Mouse (Mus musculus) CD4-positive naive resting alpha-beta T cell, adult 57 days (primary cell): ENCODE results near the gene Sp8. TPM values are rescaled to one million over a fixed set of nuclear protein-coding genes. Genes with fewer than 3 reads are reported as not detected.

ENCODE experiments used
- total RNA-seq: library from RNA; stranded (reverse); gene quantifications from one replicate; pipeline ENCODE4 v1.2.4, GENCODE M21; 2023

The Sp8 gene
- total RNA-seq = not detected

DNA sequence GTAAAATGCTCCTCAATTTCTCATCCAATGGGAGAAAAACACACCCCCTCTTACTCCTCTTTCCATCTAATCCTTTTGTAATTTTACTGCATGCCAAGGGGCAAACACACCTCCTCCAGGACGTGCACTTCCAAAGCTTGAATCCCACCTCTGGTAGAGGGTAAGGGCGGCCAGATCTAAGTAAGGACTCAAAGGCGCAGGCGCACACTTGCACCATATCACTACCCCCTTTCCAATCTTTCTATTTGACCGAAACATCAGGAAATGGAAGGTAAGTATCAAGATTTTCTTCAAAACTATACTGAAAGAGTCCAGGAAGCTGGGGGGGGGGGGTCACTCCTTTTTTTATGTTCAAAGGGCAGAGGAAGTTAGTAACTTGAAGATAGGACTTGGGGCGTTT is at the start of gene Sp8:
Gene Sp8 (plus strand): TSS at position 109 of the 400 bp plus-strand sequence.

Other genes with a start within 250 kb of the Sp8 start
- not detected for gene Abcb5, start 120.1 kb downstream of the Sp8 start, total RNA-seq